Mouse (Mus musculus) hindbrain, embryonic 15.5 days (tissue): ENCODE data around the gene Col4a5. TPM values are rescaled to one million over a fixed set of nuclear protein-coding genes. Genes with fewer than 3 reads are reported as not detected.
A peak's percentile ranks its signal among the peaks of the same experiment; 100 is the strongest.

Experiments
- ATAC-seq: fragments of 200-750 bp; cut with Nextera tagmentation; 2 replicates; pipeline ENCODE4 v1.8.0; 2017; ENCODE audit warnings: low read depth, moderate number of reproducible peaks, moderate TSS enrichment; ENCODE audit not compliant: low FRiP score
- H3K27ac ChIP-seq: fragments of 300-500 bp; sonication (generic); replicated peaks from 2 replicates; pipeline ENCODE4 v1.5.1; 2015; ENCODE audit warnings: mild to moderate bottlenecking, inconsistent platforms
- H3K27me3 ChIP-seq: fragments of 300-500 bp; sonication (generic); 2 replicates; pipeline ENCODE4 v1.6.1; 2015; ENCODE audit warnings: control low read depth, inconsistent platforms
- H3K36me3 ChIP-seq: fragments of 300-500 bp; sonication (generic); 2 replicates; pipeline ENCODE4 v1.6.1; 2015; ENCODE audit warnings: control low read depth, inconsistent platforms
- H3K4me1 ChIP-seq: fragments of 300-500 bp; sonication (generic); replicated peaks from 2 replicates; pipeline ENCODE4 v1.6.1; 2015; ENCODE audit warnings: control low read depth, inconsistent platforms
- H3K4me2 ChIP-seq: fragments of 300-500 bp; sonication (generic); 2 replicates; pipeline ENCODE4 v1.6.1; 2015; ENCODE audit warnings: moderate library complexity, mild to moderate bottlenecking, inconsistent platforms
- H3K4me3 ChIP-seq: fragments of 300-500 bp; sonication (generic); 2 replicates; pipeline ENCODE4 v1.5.1; 2015; ENCODE audit warnings: mild to moderate bottlenecking, inconsistent platforms
- H3K9ac ChIP-seq: fragments of 300-500 bp; sonication (generic); 2 replicates; pipeline ENCODE4 v1.6.1; 2015; ENCODE audit warnings: inconsistent platforms
- H3K9me3 ChIP-seq: fragments of 300-500 bp; sonication (generic); 2 replicates; pipeline ENCODE4 v1.6.1; 2016; ENCODE audit warnings: control low read depth, inconsistent platforms
- WGBS: fragments of 180-500 bp; shearing (Covaris S2); methylation state at CpG from one replicate; pipeline ENCODE4 v1.1.7; 2015; 5-methylcytosine and 5-hydroxymethylcytosine counted together
- polyA plus RNA-seq: library from polyadenylated mRNA; unstranded; fragments of >200 nt; fragmentation: Nextera tagmentation; extraction: Ambion mirVana; gene quantifications from 2 replicates; pipeline ENCODE4 v1.2.1, GENCODE M21; 2015

The Col4a5 gene
- polyA plus RNA-seq, 1 experiment from 2014 or later, result 10.5 TPM

DNA sequence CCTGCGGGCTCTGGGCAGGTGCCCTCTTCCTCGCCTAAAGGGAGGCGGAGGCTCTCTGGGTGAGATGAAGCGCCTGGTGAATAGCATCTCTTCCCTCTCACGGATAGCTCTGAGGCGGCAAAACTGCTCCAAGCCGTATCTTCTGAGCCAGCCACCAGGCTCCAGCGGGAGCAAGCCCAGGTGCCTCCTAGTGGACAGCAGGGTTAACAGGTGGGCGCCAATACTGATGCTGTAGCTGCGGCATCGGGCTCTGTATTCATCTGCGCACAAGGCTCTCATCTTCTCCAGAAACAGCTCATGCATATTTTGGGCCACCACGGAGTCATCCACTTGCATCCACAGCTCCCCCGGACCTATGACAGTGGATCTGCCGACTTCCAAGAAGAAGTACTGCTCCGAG, 248.8 kb downstream of the Col4a5 start:
- H3K9ac ChIP-seq, result no peak overlapping the region; the same call in 1 of the 2 replicates
- WGBS, result 21% methylated on average over 16 of the region's 16 CpGs
- no peak overlapping the region for H3K27ac ChIP-seq
- ATAC-seq, result peak; percentile 68
- H3K4me3 ChIP-seq, result peak overlapping the region; percentile 46
- peak overlapping the region; percentile 62 for H3K4me2 ChIP-seq
- H3K9me3 ChIP-seq, result no peaks in the 10 kb centered on the region
- H3K27me3 ChIP-seq, result peaks cover 56% of the 10 kb centered on the region
- H3K36me3 ChIP-seq, result no peaks in the 10 kb centered on the region
- H3K4me1 ChIP-seq, result peaks cover 18% of the 10 kb centered on the region

GRCm38 (mm10) chrX:141724391-141724891, 249.3 kb downstream of the Col4a5 start:
- H3K4me2 ChIP-seq, result peak overlapping the region; percentile 62
- peak; percentile 47 for ATAC-seq
- H3K9me3 ChIP-seq, result no peaks in the 10 kb centered on the region
- peaks cover 18% of the 10 kb centered on the region for H3K4me1 ChIP-seq
- H3K36me3 ChIP-seq, result no peaks in the 10 kb centered on the region
- 22% methylated on average over 52 of the region's 52 CpGs for WGBS
- H3K27me3 ChIP-seq, result peaks cover 56% of the 10 kb centered on the region
- no peak overlapping the region; the same call in 1 of the 2 replicates for H3K9ac ChIP-seq
- H3K4me3 ChIP-seq, result peak overlapping the region; percentile 46
- no peak overlapping the region for H3K27ac ChIP-seq

GRCm38 (mm10) chrX:141724937-141725918, 250.0 kb downstream of the Col4a5 start, which contains the start of gene Irs4:
Gene Irs4 (minus strand): TSS chrX:141725263.
- Histone ChIP-seq H3K4me1 (peaks cover 18% of the 10 kb centered on the region), H3K27me3 (peaks cover 53% of the 10 kb centered on the region), H3K4me2 (peak within 1 kb of the TSS; percentile 62), H3K9ac (peak within 1 kb of the TSS; percentile 13; the same call in 1 of the 2 replicates), H3K9me3 (no peaks in the 10 kb centered on the region), H3K27ac (no peak within 1 kb of the TSS), H3K4me3 (peak within 1 kb of the TSS; percentile 46), H3K36me3 (no peaks in the 10 kb centered on the region)
- 21% methylated on average over 51 of the region's 51 CpGs for WGBS
- peak; percentile 83 for ATAC-seq

DNA sequence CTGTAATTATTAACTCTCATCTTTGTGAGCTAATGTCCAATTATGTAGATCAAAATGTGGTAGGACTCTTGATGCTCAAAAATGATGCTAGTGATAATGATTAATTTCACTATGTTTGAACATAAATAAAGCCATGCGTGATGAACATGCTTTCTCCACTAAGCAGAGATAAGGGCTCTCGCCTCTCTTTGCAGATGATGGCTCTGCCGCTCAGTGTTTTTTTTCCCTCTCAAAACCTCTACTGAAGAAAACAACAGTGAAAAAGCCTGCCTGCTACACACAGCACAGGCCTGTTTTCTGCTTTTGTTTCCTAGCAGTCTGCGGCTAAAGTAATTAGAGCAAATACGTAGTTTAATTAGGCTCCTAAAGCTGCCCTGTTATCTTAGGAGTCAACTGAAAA, 254.4 kb downstream of the Col4a5 start:
- WGBS, result 69% methylated on average over 5 of the region's 5 CpGs
- H3K9me3 ChIP-seq, result no peaks in the 10 kb centered on the region
- H3K9ac ChIP-seq, result no peak overlapping the region
- H3K4me2 ChIP-seq, result no peak overlapping the region
- no peaks in the 10 kb centered on the region for H3K36me3 ChIP-seq
- H3K4me3 ChIP-seq, result no peak overlapping the region
- no peak overlapping the region for H3K27ac ChIP-seq
- ATAC-seq, result no peak
- peaks cover 8% of the 10 kb centered on the region; the same call in 1 of the 2 replicates for H3K4me1 ChIP-seq
- H3K27me3 ChIP-seq, result peaks cover 15% of the 10 kb centered on the region

Other genes starting within 250 kb of the Col4a5 start
- 3.4 and 3.5 TPM in 2 replicates for gene Col4a6, start 1.3 kb upstream of the Col4a5 start, polyA plus RNA-seq
- gene Irs4, start 249.9 kb downstream of the Col4a5 start, polyA plus RNA-seq, result 1.7 and 1.9 TPM in 2 replicates